Mouse (Mus musculus) cortical plate, adult 2 months (tissue): ENCODE data around the gene Mybpc2.

Source experiments
- CTCF ChIP-seq: fragments of 200-500 bp; IDR thresholded peaks from 2 replicates; pipeline ENCODE4 v1.5.1; 2011; ENCODE audit warnings: mild to moderate bottlenecking, control low read depth, low read length; ENCODE audit not compliant: insufficient read depth; ENCODE audit errors: extremely low read depth
- POLR2A ChIP-seq: fragments of 200-500 bp; IDR thresholded peaks from 2 replicates; pipeline ENCODE4 v1.6.1; 2011; ENCODE audit warnings: mild to moderate bottlenecking, low read length, control low read depth; ENCODE audit not compliant: insufficient read depth; ENCODE audit errors: extremely low read depth

DNA sequence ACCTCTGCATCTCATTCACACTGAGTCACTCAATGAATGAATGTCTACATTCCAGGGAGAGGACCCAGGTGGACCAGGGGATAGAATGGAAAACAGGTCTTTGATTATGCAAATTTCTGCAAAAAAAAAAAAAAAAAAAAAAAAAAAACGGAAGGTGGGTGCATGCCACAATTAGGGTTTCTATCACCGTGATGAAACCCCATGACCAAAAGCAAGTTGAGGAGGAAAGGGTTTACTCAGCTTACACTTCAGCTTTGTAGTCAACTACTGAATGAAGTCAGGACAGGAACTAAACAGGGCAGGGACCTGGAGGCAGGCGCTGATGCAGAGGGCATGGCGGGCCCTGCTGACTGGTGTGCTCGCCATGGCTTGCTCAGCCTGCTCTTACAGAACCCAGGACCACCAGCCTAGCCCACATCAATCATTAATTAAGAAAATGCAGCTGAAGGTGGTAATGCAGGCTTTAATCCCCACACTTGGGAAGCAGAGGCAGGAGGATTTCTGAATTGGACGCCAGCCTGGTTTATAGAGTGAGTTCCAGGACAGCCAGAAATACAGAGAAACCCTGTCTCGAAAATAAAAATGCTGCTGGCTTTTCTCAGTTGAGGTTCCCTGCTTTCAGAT, 38.8 kb downstream of the Mybpc2 start:
- TF ChIP-seq CTCF (no peak), POLR2A (no peak)
